Mouse (Mus musculus): ENCODE results near the gene Map3k12. TPM values are rescaled to one million over a fixed set of nuclear protein-coding genes. Genes with fewer than 3 reads are reported as not detected.

Gene Map3k12
- polyA plus RNA-seq, 1 experiment, result 13.1 TPM

GRCm38 (mm10) chr15:102519211-102520141, 2.6 kb upstream of the Map3k12 start:
- DNase-seq (ENCODE audit: low spot score), result no peak

- DNase-seq (ENCODE audit: low spot score), result no peak
Observed at GRCm38 (mm10) chr15:102518859-102519201, 2.0 kb upstream of the Map3k12 start.

GRCm38 (mm10) chr15:102517976-102518858, 1.4 kb upstream of the Map3k12 start, which contains the start of gene Tarbp2:
TSS of gene Tarbp2 (plus strand) at chr15:102518192.
- peak; percentile 94 for DNase-seq (ENCODE audit: low spot score)

GRCm38 (mm10) chr15:102517631-102517975, 739 bp upstream of the Map3k12 start:
- DNase-seq (ENCODE audit: low spot score), result no peak

- no peak for DNase-seq (ENCODE audit: low spot score)
Observed at GRCm38 (mm10) chr15:102516293-102516692, 571 bp downstream of the Map3k12 start.

- no peak for DNase-seq (ENCODE audit: low spot score)
Observed at GRCm38 (mm10) chr15:102515791-102516190, 1.1 kb downstream of the Map3k12 start.

GRCm38 (mm10) chr15:102515261-102515660, 1.6 kb downstream of the Map3k12 start:
- no peak for DNase-seq (ENCODE audit: low spot score)

GRCm38 (mm10) chr15:102513004-102513403, 3.9 kb downstream of the Map3k12 start:
- DNase-seq (ENCODE audit: low spot score), result no peak

GRCm38 (mm10) chr15:102512471-102512870, 4.4 kb downstream of the Map3k12 start:
- no peak for DNase-seq (ENCODE audit: low spot score)

GRCm38 (mm10) chr15:102512010-102512409, 4.9 kb downstream of the Map3k12 start:
- no peak for DNase-seq (ENCODE audit: low spot score)

GRCm38 (mm10) chr15:102511285-102511833, 5.5 kb downstream of the Map3k12 start:
- no peak for DNase-seq (ENCODE audit: low spot score)

- peak; percentile 65 for DNase-seq (ENCODE audit: low spot score)
Observed at GRCm38 (mm10) chr15:102510590-102511284, 6.1 kb downstream of the Map3k12 start.

- DNase-seq (ENCODE audit: low spot score), result no peak
Observed at GRCm38 (mm10) chr15:102510110-102510509, 6.8 kb downstream of the Map3k12 start.

- DNase-seq (ENCODE audit: low spot score), result no peak
Observed at GRCm38 (mm10) chr15:102508336-102508735, 8.5 kb downstream of the Map3k12 start.

- DNase-seq (ENCODE audit: low spot score), result no peak
Observed at GRCm38 (mm10) chr15:102507561-102507960, 9.3 kb downstream of the Map3k12 start.

- no peak for DNase-seq (ENCODE audit: low spot score)
Observed at GRCm38 (mm10) chr15:102506864-102507263, 10.0 kb downstream of the Map3k12 start.

- DNase-seq (ENCODE audit: low spot score), result no peak
Observed at GRCm38 (mm10) chr15:102506464-102506830, 10.4 kb downstream of the Map3k12 start.

- DNase-seq (ENCODE audit: low spot score), result no peak
Observed at GRCm38 (mm10) chr15:102505770-102506463, 10.9 kb downstream of the Map3k12 start.

GRCm38 (mm10) chr15:102505073-102505769, 11.6 kb downstream of the Map3k12 start:
- DNase-seq (ENCODE audit: low spot score), result no peak

All from urinary bladder, adult 2 months (tissue).